In the genomic region with DNA sequence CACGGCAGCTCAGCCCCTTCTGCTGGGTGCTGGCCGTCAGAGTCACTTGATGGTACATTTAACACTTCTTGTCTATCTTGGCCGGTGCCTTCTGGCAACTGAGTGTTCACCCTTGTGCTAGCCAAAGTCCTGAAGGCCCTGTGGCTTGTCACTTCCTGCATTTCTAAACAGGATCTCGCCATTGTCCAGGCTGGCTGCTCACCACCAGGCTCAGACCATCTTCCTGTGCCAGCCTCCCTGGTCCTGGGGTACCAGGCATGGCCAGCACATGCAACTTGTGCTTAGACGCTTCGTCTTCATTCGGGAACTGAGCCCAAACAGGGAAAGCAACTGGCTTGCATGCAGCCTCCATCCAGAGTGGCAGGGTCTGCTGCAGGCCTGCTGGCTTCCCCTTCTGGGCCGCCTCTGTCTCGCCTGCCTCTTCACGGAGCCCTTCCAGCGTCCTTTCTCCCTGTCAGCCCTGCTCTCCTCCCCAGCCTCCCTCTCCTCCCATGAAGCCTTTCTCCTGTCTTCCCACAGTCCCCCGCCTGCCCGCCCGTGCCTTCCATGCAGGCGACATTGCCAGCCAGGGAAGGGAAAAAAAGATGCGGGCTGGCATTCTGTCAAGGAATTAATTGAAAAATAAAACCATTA, we compare ENCODE assay signal across 12 mouse cellular contexts.
DNase-seq lines count a peak whose midpoint lies in the region; ATAC-seq and TF ChIP-seq lines count a peak whose summit lies in the region.
"Had no signal": no experiment of that assay in that cellular context is flagged by ENCODE, and none has a peak within 500 bp of the region (broad histone marks: within the 10 kb centered on the region; RNA-seq: fewer than 3 reads in every experiment).

No protein-coding gene starts in this region.

- no peak for ATAC-seq in heart, embryonic 14.5 days (ENCODE audit: insufficient number of reproducible peaks, insufficient read depth, low FRiP score, low read depth)
- ATAC-seq in stomach, embryonic 16.5 days (ENCODE audit: insufficient read depth, low FRiP score): no peak
- no peak for ATAC-seq in stomach, postnatal 0 days (ENCODE audit: low FRiP score, low TSS enrichment)
- no peak for ATAC-seq in limb, embryonic 14.5 days (ENCODE audit: low FRiP score, low read depth)
- no peak for ATAC-seq in liver, embryonic 11.5 days (replicated peaks; ENCODE audit: low FRiP score)

- H3K9me3 ChIP-seq in heart, embryonic 14.5 days (ENCODE audit: control insufficient read depth, low read length): no peaks in the 10 kb centered on the region
- H3K9me3 ChIP-seq in stomach, embryonic 16.5 days (replicated peaks; ENCODE audit: control insufficient read depth, low read length): no peaks in the 10 kb centered on the region
- no peaks in the 10 kb centered on the region for H3K9me3 ChIP-seq in stomach, postnatal 0 days (ENCODE audit: control insufficient read depth, low read length)
- no peaks in the 10 kb centered on the region for H3K9me3 ChIP-seq in limb, embryonic 14.5 days (ENCODE audit: control insufficient read depth, low read length)
- no peaks in the 10 kb centered on the region for H3K9me3 ChIP-seq in liver, embryonic 11.5 days (ENCODE audit: control insufficient read depth, low read length)
- H3K9me3 ChIP-seq: embryonic facial prominence, embryonic 12.5 days; limb, embryonic 15.5 days had no signal

- 0 out of 2 replicates have a peak overlapping the region, but pooled peaks have one; percentile 7 for H3K4me2 ChIP-seq in heart, embryonic 14.5 days (ENCODE audit: low read length)
- H3K4me2 ChIP-seq in stomach, embryonic 16.5 days (ENCODE audit: low read depth, low read length): no peak overlapping the region
- H3K4me2 ChIP-seq in stomach, postnatal 0 days (replicated peaks; ENCODE audit: low read depth): no peak overlapping the region
- no peak overlapping the region for H3K4me2 ChIP-seq in limb, embryonic 14.5 days (replicated peaks; ENCODE audit: low read depth, low read length, severe bottlenecking)
- no peak overlapping the region for H3K4me2 ChIP-seq in liver, embryonic 11.5 days
- H3K4me2 ChIP-seq: embryonic facial prominence, embryonic 12.5 days; limb, embryonic 15.5 days had no signal

- no peaks in the 10 kb centered on the region for H3K27me3 ChIP-seq in heart, embryonic 14.5 days (ENCODE audit: control insufficient read depth, insufficient read depth, low read length)
- no peaks in the 10 kb centered on the region for H3K27me3 ChIP-seq in stomach, embryonic 16.5 days (ENCODE audit: control insufficient read depth, insufficient read depth, low read length)
- H3K27me3 ChIP-seq in stomach, postnatal 0 days (ENCODE audit: control insufficient read depth, insufficient read depth, low read length): no peaks in the 10 kb centered on the region
- H3K27me3 ChIP-seq in limb, embryonic 14.5 days (ENCODE audit: control insufficient read depth, insufficient read depth, low read length): no peaks in the 10 kb centered on the region
- H3K27me3 ChIP-seq in liver, embryonic 11.5 days (replicated peaks; ENCODE audit: control insufficient read depth, insufficient read depth, low read length): no peaks in the 10 kb centered on the region
- H3K27me3 ChIP-seq: CH12.LX; embryonic facial prominence, embryonic 12.5 days; limb, embryonic 15.5 days had no signal

- intact Hi-C loops in heart, postnatal 36 days (cut with DNase I): no loop called here

- H3K36me3 ChIP-seq in heart, embryonic 14.5 days (ENCODE audit: control insufficient read depth, insufficient read depth, low read length): peaks cover 18% of the 10 kb centered on the region
- peaks cover 9% of the 10 kb centered on the region; the same call in 1 of the 2 replicates for H3K36me3 ChIP-seq in stomach, embryonic 16.5 days (ENCODE audit: control insufficient read depth, insufficient read depth, low read length)
- 0 out of 2 replicates have a peak, but pooled peaks cover 5% of the 10 kb centered on the region for H3K36me3 ChIP-seq in stomach, postnatal 0 days (ENCODE audit: control insufficient read depth, insufficient read depth, low read length)
- peaks cover 13% of the 10 kb centered on the region for H3K36me3 ChIP-seq in limb, embryonic 14.5 days (ENCODE audit: control insufficient read depth, insufficient read depth, low read length)
- H3K36me3 ChIP-seq in liver, embryonic 11.5 days (ENCODE audit: control insufficient read depth, insufficient read depth, low read length): peaks cover 7% of the 10 kb centered on the region; the same call in 1 of the 2 replicates

- WGBS in heart, embryonic 14.5 days: 47% methylated on average over 16 of the region's 16 CpGs
- 53% methylated on average over 16 of the region's 16 CpGs for WGBS in stomach, embryonic 16.5 days
- 56% methylated on average over 15 of the region's 16 CpGs for WGBS in stomach, postnatal 0 days
- WGBS in limb, embryonic 14.5 days: 48% methylated on average over 16 of the region's 16 CpGs
- WGBS in liver, embryonic 11.5 days: 49% methylated on average over 16 of the region's 16 CpGs

- no peak for DNase-seq in heart, postnatal 36 days
- DNase-seq in stomach, postnatal 0 days (ENCODE audit: low spot score): no peak
- DNase-seq in limb, embryonic 14.5 days (ENCODE audit: low spot score): no peak
- DNase-seq in ovary, adult 18-20 months (ENCODE audit: low spot score): no peak
- DNase-seq in embryo, embryonic 10.5 days (ENCODE audit: low spot score): no peak
- no peak for DNase-seq in liver, embryonic 11.5 days (ENCODE audit: low spot score)
- DNase-seq: adrenal gland, postnatal 25 days had no signal

- H3K4me1 ChIP-seq in heart, embryonic 14.5 days (ENCODE audit: control insufficient read depth in 2 of 2, insufficient read depth in 2 of 2, low read length in 2 of 2): peaks cover 14 to 24% of the 10 kb centered on the region in 2 experiments; a peak in 3 of 4 replicates
- peaks cover 5% of the 10 kb centered on the region; the same call in 1 of the 2 replicates for H3K4me1 ChIP-seq in stomach, embryonic 16.5 days (ENCODE audit: control insufficient read depth, insufficient read depth, low read length)
- H3K4me1 ChIP-seq in stomach, postnatal 0 days (replicated peaks; ENCODE audit: control insufficient read depth, insufficient read depth): no peaks in the 10 kb centered on the region
- H3K4me1 ChIP-seq in limb, embryonic 14.5 days (ENCODE audit: control insufficient read depth, insufficient read depth, low read length): peaks cover 11% of the 10 kb centered on the region
- peaks cover 4% of the 10 kb centered on the region for H3K4me1 ChIP-seq in liver, embryonic 11.5 days (replicated peaks; ENCODE audit: control insufficient read depth, insufficient read depth, low read length)

- TF ChIP-seq EP300 in stomach, postnatal 0 days (optimal IDR thresholded peaks at IDR 0.05): no peak

- no peak for TF ChIP-seq CTCF in stomach, postnatal 0 days (IDR thresholded peaks at IDR 0.05; ENCODE audit: low read depth)

- no peak overlapping the region for H3K4me3 ChIP-seq in heart, embryonic 14.5 days (ENCODE audit: control insufficient read depth in 1 of 2, insufficient read depth in 1 of 2, low read depth in 1 of 2, low read length in 2 of 2)
- no peak overlapping the region for H3K4me3 ChIP-seq in stomach, embryonic 16.5 days (replicated peaks; ENCODE audit: low read length)
- no peak overlapping the region for H3K4me3 ChIP-seq in stomach, postnatal 0 days (ENCODE audit: low read depth, low read length)
- H3K4me3 ChIP-seq in limb, embryonic 14.5 days (replicated peaks; ENCODE audit: low read length): no peak overlapping the region
- no peak overlapping the region for H3K4me3 ChIP-seq in liver, embryonic 11.5 days (ENCODE audit: low read depth, low read length)
- H3K4me3 ChIP-seq: embryonic facial prominence, embryonic 12.5 days; limb, embryonic 15.5 days had no signal

- no peak overlapping the region for H3K9ac ChIP-seq in heart, embryonic 14.5 days (ENCODE audit: low read length)
- H3K9ac ChIP-seq in stomach, embryonic 16.5 days (ENCODE audit: low read length): 0 out of 2 replicates have a peak overlapping the region, but pooled peaks have one; percentile 8
- H3K9ac ChIP-seq in stomach, postnatal 0 days (ENCODE audit: low read length): no peak overlapping the region
- H3K9ac ChIP-seq in limb, embryonic 14.5 days (ENCODE audit: low read depth, low read length, severe bottlenecking): peak overlapping the region; percentile 21; the same call in 1 of the 2 replicates
- H3K9ac ChIP-seq in liver, embryonic 11.5 days (ENCODE audit: low read depth, low read length): no peak overlapping the region
- H3K9ac ChIP-seq: embryonic facial prominence, embryonic 12.5 days; limb, embryonic 15.5 days had no signal

- no peak for TF ChIP-seq POLR2A in limb, embryonic 14.5 days (IDR thresholded peaks at IDR 0.05; ENCODE audit: borderline replicate concordance, extremely low read depth, insufficient read depth, insufficient read length)

- no peak overlapping the region for H3K27ac ChIP-seq in heart, embryonic 14.5 days (replicated peaks in 1 of 2; ENCODE audit: control insufficient read depth in 1 of 2, insufficient read depth in 1 of 2, low read depth in 2 of 2, low read length in 2 of 2)
- H3K27ac ChIP-seq in stomach, embryonic 16.5 days (ENCODE audit: low read length): no peak overlapping the region
- no peak overlapping the region for H3K27ac ChIP-seq in stomach, postnatal 0 days (replicated peaks)
- H3K27ac ChIP-seq in limb, embryonic 14.5 days (replicated peaks; ENCODE audit: low read depth, low read length): 0 out of 2 replicates have a peak overlapping the region, but pooled peaks have one; percentile 19
- H3K27ac ChIP-seq in liver, embryonic 11.5 days (ENCODE audit: low read depth, low read length): no peak overlapping the region
- H3K27ac ChIP-seq: embryonic facial prominence, embryonic 12.5 days; limb, embryonic 15.5 days had no signal

Comparison
In these comparisons a context has a peak if more than half of its experiments do, and no peak if none do; other contexts are left out.
1. H3K9ac ChIP-seq: peak in stomach, embryonic 16.5 days (single experiment) and limb, embryonic 14.5 days (single experiment); none in heart, embryonic 14.5 days (single experiment), stomach, postnatal 0 days (single experiment) and liver, embryonic 11.5 days (single experiment).